Mouse (Mus musculus): ENCODE data around the gene Arrdc2. TPM values are rescaled to one million over a fixed set of nuclear protein-coding genes. Genes with fewer than 3 reads are reported as not detected.
A peak's percentile ranks its signal among the peaks of the same experiment; 100 is the strongest.

The Arrdc2 gene
- polyA plus RNA-seq, 1 experiment from 2014 or later: 5.8 TPM

DNA sequence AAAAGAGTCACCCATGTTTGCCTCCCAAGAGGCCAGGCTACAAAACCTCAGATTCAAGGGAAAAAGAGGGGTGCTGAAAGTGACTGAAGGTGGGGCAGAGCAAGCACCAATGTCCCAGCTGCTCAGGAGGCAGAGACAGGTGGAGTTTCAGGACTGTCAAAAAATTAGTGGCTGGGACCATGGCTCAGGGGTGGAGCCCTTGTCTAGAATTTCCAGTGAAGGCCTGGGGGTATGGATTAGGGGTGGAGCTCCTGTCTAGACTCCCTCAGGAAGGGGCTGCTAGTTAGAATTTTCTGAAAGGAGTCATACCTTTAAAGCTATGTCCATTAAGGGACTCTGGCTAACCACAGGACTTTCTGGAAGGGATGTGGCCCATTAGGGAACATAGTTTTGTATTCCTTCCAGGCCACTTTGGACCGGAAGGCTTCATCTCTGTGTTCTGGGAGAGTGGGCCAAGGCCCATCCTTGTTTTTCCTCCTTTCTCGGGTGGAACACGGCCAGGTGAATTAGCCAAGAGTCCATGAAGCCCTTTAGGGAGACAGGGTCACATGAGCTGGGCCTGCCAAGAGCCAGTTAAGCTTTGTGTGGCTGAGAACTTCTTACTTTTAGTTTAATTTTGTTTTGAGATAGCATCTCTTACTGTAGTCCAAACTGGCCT is 9.9 kb upstream of the Arrdc2 start:
- ATAC-seq (ENCODE audit: insufficient number of reproducible peaks, insufficient read depth, low FRiP score, low read depth): no peak
- 85% methylated on average over 3 of the region's 3 CpGs for WGBS

DNA sequence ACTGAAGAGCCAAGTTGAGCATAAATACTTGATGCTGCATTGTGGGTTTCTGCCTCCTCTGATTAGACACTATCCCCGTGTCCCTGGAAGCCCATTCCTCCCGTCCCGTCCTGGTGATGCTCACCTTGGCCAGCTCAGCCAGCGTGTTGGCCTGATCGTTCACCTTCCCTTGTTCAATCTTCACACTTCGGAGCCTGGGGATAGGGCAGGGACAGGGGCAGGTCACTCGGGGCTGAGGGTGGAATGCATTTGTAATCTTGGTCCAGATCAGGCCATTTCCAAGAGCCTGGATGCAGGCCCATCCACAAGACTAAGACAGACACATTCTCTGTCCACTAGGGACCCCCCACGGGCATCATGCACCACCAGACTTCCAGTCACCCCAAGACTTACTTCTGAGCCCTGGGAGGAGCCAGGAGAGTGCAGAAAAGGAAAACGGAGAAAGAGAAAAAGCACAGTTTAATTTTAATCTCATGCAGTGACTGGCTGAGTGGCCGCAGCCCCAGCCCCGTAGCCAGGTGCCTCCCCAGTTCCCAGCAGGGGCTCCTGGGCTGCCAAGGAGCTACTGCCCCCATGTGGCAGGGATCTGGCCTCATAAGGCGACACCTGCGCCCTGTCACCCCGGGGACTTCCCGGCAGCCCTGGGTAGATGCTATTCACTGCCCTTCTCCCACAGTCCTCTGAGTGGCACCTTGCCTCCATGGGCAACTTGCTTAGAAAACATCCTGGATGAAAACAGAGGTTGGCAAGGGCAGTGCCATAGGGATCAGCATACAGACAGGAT is 7.0 kb upstream of the Arrdc2 start:
- H3K4me1 ChIP-seq (ENCODE audit: control insufficient read depth, insufficient read depth, low read length): no peaks in the 10 kb centered on the region
- no peak overlapping the region for H3K9ac ChIP-seq (replicated peaks; ENCODE audit: low read depth, low read length)
- no peaks in the 10 kb centered on the region for H3K27me3 ChIP-seq (ENCODE audit: control insufficient read depth, insufficient read depth, low read length)
- 54% methylated on average over 15 of the region's 15 CpGs for WGBS
- H3K4me2 ChIP-seq (replicated peaks; ENCODE audit: low read depth, low read length): no peak overlapping the region
- H3K27ac ChIP-seq (ENCODE audit: low read length): no peak overlapping the region
- H3K9me3 ChIP-seq (ENCODE audit: control insufficient read depth, low read depth, low read length): no peaks in the 10 kb centered on the region
- H3K4me3 ChIP-seq (ENCODE audit: low read depth, low read length): no peak overlapping the region
- ATAC-seq (ENCODE audit: insufficient number of reproducible peaks, insufficient read depth, low FRiP score, low read depth): no peak
- H3K36me3 ChIP-seq (ENCODE audit: control insufficient read depth, insufficient read depth, low read length): no peaks in the 10 kb centered on the region

More for the DNA sequence above, 9.9 kb upstream of the Arrdc2 start:
- Histone ChIP-seq H3K4me3 (ENCODE audit: low read depth, low read length) (no peak overlapping the region), H3K27me3 (ENCODE audit: control insufficient read depth, insufficient read depth, low read length) (no peaks in the 10 kb centered on the region), H3K27ac (ENCODE audit: low read length) (no peak overlapping the region), H3K9ac (replicated peaks; ENCODE audit: low read depth, low read length) (no peak overlapping the region), H3K4me2 (replicated peaks; ENCODE audit: low read depth, low read length) (no peak overlapping the region), H3K9me3 (ENCODE audit: control insufficient read depth, low read depth, low read length) (no peaks in the 10 kb centered on the region), H3K36me3 (ENCODE audit: control insufficient read depth, insufficient read depth, low read length) (no peaks in the 10 kb centered on the region), H3K4me1 (ENCODE audit: control insufficient read depth, insufficient read depth, low read length) (no peaks in the 10 kb centered on the region)

DNA sequence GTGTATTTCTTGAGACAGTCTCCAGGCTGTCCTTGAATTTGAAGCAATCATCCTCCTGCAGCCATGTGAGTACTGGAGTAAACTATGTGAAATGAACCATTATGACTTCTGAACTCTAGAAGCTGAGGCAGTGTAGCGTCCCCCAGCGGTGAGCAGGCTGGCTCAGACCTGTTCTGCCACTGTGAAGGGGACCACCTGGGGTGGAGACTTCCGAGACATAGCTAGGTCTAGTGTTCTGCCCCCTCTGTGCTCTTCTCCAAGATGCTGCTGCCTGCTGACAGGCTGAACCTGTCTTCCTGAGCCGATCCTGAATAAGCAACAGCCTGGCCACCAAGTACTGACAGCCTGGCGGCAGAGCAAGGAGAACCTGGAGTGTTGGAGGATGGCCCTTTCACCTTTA is 5.6 kb upstream of the Arrdc2 start:
- 38% methylated on average over 5 of the region's 5 CpGs for WGBS
- no peak for ATAC-seq (ENCODE audit: insufficient number of reproducible peaks, insufficient read depth, low FRiP score, low read depth)
- Histone ChIP-seq H3K4me3 (ENCODE audit: low read depth, low read length) (no peak overlapping the region), H3K9ac (replicated peaks; ENCODE audit: low read depth, low read length) (no peak overlapping the region), H3K4me1 (ENCODE audit: control insufficient read depth, insufficient read depth, low read length) (peaks cover 5% of the 10 kb centered on the region; the same call in 1 of the 2 replicates), H3K9me3 (ENCODE audit: control insufficient read depth, low read depth, low read length) (no peaks in the 10 kb centered on the region), H3K36me3 (ENCODE audit: control insufficient read depth, insufficient read depth, low read length) (no peaks in the 10 kb centered on the region), H3K27ac (ENCODE audit: low read length) (no peak overlapping the region), H3K27me3 (ENCODE audit: control insufficient read depth, insufficient read depth, low read length) (no peaks in the 10 kb centered on the region), H3K4me2 (replicated peaks; ENCODE audit: low read depth, low read length) (no peak overlapping the region)

DNA sequence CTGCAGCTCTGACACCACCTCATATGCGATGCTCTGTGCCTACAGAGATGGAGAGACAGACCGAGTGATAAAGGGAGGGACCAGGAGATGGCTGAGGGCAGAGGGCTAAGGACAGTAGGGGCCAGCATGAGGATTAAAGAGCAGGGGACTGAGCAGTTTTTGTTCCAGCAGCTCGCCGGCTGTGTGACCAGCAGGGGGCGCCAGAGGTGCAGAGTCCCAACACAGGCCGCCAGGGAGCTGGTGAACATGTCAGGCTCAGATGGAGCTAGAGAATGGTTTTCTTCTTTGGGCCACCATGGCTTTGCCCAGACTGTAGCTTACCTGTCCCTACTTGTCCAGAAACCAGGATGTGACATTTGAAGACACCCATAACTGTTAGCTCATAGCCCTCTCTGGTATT is 5.0 kb upstream of the Arrdc2 start:
- WGBS: 3% methylated on average over 6 of the region's 6 CpGs
- no peak for ATAC-seq (ENCODE audit: insufficient number of reproducible peaks, insufficient read depth, low FRiP score, low read depth)
- Histone ChIP-seq H3K27me3 (ENCODE audit: control insufficient read depth, insufficient read depth, low read length) (no peaks in the 10 kb centered on the region), H3K4me2 (replicated peaks; ENCODE audit: low read depth, low read length) (no peak overlapping the region), H3K9me3 (ENCODE audit: control insufficient read depth, low read depth, low read length) (no peaks in the 10 kb centered on the region), H3K36me3 (ENCODE audit: control insufficient read depth, insufficient read depth, low read length) (no peaks in the 10 kb centered on the region), H3K4me1 (ENCODE audit: control insufficient read depth, insufficient read depth, low read length) (peaks cover 5% of the 10 kb centered on the region; the same call in 1 of the 2 replicates), H3K4me3 (ENCODE audit: low read depth, low read length) (no peak overlapping the region), H3K27ac (ENCODE audit: low read length) (no peak overlapping the region), H3K9ac (replicated peaks; ENCODE audit: low read depth, low read length) (no peak overlapping the region)

DNA sequence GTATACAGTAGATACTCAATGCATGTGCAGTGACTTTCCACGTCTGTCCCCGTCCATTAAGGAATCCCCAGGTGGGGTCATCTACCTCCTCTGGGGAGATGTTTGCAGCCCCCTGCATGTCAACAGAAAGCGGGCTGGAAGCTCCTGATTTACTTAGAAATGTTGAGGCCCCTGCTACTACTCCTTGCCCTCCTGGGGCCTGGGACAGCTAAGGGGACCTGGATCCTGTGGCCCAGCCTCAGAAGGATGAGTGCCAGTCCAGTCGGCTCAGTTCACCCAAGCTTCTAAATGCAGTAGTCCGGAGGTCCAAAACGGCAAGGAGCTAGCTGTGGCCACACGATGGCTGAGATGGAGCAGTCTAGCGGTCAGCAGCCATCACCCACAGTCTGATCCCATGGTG is 4.4 kb upstream of the Arrdc2 start:
- H3K9me3 ChIP-seq (ENCODE audit: control insufficient read depth, low read depth, low read length): no peaks in the 10 kb centered on the region
- H3K4me3 ChIP-seq (ENCODE audit: low read depth, low read length): no peak overlapping the region
- no peaks in the 10 kb centered on the region for H3K36me3 ChIP-seq (ENCODE audit: control insufficient read depth, insufficient read depth, low read length)
- WGBS: 87% methylated on average over 8 of the region's 8 CpGs
- no peak overlapping the region for H3K9ac ChIP-seq (replicated peaks; ENCODE audit: low read depth, low read length)
- no peak overlapping the region for H3K4me2 ChIP-seq (replicated peaks; ENCODE audit: low read depth, low read length)
- no peaks in the 10 kb centered on the region for H3K27me3 ChIP-seq (ENCODE audit: control insufficient read depth, insufficient read depth, low read length)
- H3K4me1 ChIP-seq (ENCODE audit: control insufficient read depth, insufficient read depth, low read length): peaks cover 5% of the 10 kb centered on the region; the same call in 1 of the 2 replicates
- no peak for ATAC-seq (ENCODE audit: insufficient number of reproducible peaks, insufficient read depth, low FRiP score, low read depth)
- H3K27ac ChIP-seq (ENCODE audit: low read length): no peak overlapping the region

DNA sequence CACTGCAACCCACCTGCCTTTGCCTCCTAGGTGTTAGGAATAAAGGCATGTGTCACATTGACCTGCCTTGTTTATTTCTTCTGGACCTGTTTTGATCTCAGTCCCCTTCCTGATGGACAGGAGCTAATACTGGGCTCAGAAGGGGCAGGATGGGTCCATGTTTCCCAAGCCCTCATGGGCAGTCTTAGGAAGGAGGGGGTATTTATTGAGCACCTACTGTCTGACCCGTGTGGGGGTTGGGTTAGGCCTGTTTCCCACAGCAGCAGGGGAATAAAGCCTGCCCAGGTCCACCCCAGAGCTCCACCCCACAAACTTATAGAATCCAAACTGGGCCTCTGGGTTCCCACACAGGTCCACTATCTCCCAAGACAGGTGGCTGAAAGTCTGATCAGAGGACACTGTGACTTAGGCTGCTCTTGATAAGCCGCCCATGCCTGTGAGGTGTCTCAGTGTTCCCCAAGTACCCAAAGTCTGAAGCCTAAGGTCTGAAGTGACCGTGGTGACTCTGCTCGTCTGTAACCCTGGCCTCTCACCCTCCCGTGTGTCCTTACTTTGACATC is 3.8 kb upstream of the Arrdc2 start:
- H3K4me2 ChIP-seq (replicated peaks; ENCODE audit: low read depth, low read length): no peak overlapping the region
- H3K27ac ChIP-seq (ENCODE audit: low read length): no peak overlapping the region
- no peaks in the 10 kb centered on the region for H3K27me3 ChIP-seq (ENCODE audit: control insufficient read depth, insufficient read depth, low read length)
- no peak overlapping the region for H3K4me3 ChIP-seq (ENCODE audit: low read depth, low read length)
- peaks cover 5% of the 10 kb centered on the region; the same call in 1 of the 2 replicates for H3K4me1 ChIP-seq (ENCODE audit: control insufficient read depth, insufficient read depth, low read length)
- WGBS: 82% methylated on average over 5 of the region's 5 CpGs
- no peaks in the 10 kb centered on the region for H3K9me3 ChIP-seq (ENCODE audit: control insufficient read depth, low read depth, low read length)
- ATAC-seq (ENCODE audit: insufficient number of reproducible peaks, insufficient read depth, low FRiP score, low read depth): no peak
- H3K36me3 ChIP-seq (ENCODE audit: control insufficient read depth, insufficient read depth, low read length): no peaks in the 10 kb centered on the region
- no peak overlapping the region for H3K9ac ChIP-seq (replicated peaks; ENCODE audit: low read depth, low read length)

DNA sequence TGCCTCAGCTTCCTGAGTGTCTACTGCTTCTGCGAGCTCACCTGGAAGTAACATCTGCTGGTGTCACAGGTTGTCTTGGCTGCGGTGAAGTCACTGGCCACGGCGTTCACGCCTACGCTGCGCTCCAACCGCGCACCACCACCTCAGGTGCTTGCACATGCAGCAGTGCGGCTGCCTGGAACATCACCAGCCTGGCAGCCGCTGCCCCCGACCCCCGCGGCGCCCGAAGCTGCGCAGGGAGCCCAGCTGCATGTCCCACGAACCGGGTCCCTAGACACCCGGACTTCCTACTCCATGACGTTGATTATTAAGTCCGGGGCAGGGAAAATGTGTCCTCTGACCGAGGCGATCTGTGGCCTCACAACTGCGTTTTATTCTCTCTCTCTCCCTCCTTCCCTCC is 3.0 kb upstream of the Arrdc2 start:
- Histone ChIP-seq H3K36me3 (ENCODE audit: control insufficient read depth, insufficient read depth, low read length) (no peaks in the 10 kb centered on the region), H3K27ac (ENCODE audit: low read length) (no peak overlapping the region), H3K4me3 (ENCODE audit: low read depth, low read length) (no peak overlapping the region), H3K9ac (replicated peaks; ENCODE audit: low read depth, low read length) (no peak overlapping the region), H3K4me1 (ENCODE audit: control insufficient read depth, insufficient read depth, low read length) (peaks cover 5% of the 10 kb centered on the region; the same call in 1 of the 2 replicates), H3K27me3 (ENCODE audit: control insufficient read depth, insufficient read depth, low read length) (no peaks in the 10 kb centered on the region), H3K9me3 (ENCODE audit: control insufficient read depth, low read depth, low read length) (no peaks in the 10 kb centered on the region), H3K4me2 (replicated peaks; ENCODE audit: low read depth, low read length) (no peak overlapping the region)
- ATAC-seq (ENCODE audit: insufficient number of reproducible peaks, insufficient read depth, low FRiP score, low read depth): no peak
- 65% methylated on average over 25 of the region's 25 CpGs for WGBS

DNA sequence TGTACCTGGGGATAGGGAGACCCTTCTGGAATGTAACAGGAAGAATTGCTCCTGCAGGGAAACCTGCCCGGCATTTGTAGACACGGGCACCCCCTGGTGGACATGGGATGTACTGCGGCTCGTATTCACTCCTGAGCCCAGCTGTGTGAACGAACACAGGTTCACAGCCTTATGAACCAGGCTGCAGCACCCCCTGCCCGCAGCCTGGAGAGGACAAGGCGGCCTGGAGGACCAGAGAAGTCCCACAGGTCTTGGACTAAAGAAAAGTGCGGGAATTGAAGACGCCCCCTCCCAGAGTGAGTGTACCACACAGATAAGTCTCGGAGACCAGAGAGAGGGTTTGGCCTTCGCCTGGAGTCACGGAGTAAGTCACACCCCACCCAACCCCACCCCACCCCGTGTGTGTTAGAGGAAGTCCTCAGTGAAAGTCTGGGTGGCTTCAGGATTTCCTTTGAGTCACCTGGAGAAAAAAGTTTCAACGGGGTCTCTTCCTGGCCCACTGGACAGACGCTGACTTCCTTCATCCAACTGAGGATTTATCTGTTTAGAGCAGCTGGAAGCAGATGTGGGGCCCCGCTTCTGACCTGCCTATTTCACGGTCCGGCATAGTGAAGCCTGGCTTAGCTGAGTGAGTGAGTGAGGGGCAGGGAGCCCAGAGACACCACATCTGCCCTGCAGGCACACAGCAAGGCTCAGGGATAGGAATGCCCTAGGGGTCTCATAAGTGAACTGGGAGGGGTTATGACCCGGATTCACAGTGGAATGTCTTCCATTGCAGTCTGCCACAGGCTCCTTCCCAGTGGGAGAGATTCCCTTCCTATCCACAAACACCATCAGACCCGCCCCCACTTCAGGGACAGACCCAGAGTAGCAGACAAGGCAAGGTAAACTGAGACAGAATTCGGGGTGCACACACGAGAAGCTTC is 1.9 kb upstream of the Arrdc2 start:
- no peaks in the 10 kb centered on the region for H3K27me3 ChIP-seq (ENCODE audit: control insufficient read depth, insufficient read depth, low read length)
- no peaks in the 10 kb centered on the region for H3K36me3 ChIP-seq (ENCODE audit: control insufficient read depth, insufficient read depth, low read length)
- H3K4me1 ChIP-seq (ENCODE audit: control insufficient read depth, insufficient read depth, low read length): peaks cover 5% of the 10 kb centered on the region; the same call in 1 of the 2 replicates
- WGBS: 24% methylated on average over 22 of the region's 22 CpGs
- H3K9ac ChIP-seq (replicated peaks; ENCODE audit: low read depth, low read length): no peak overlapping the region
- H3K4me2 ChIP-seq (replicated peaks; ENCODE audit: low read depth, low read length): peak overlapping the region; percentile 25; the same call in 1 of the 2 replicates
- no peak overlapping the region for H3K27ac ChIP-seq (ENCODE audit: low read length)
- H3K4me3 ChIP-seq (ENCODE audit: low read depth, low read length): no peak overlapping the region
- no peak for ATAC-seq (ENCODE audit: insufficient number of reproducible peaks, insufficient read depth, low FRiP score, low read depth)
- no peaks in the 10 kb centered on the region for H3K9me3 ChIP-seq (ENCODE audit: control insufficient read depth, low read depth, low read length)
